8 mouse cellular contexts compared by ENCODE assay signal in the genomic region with DNA sequence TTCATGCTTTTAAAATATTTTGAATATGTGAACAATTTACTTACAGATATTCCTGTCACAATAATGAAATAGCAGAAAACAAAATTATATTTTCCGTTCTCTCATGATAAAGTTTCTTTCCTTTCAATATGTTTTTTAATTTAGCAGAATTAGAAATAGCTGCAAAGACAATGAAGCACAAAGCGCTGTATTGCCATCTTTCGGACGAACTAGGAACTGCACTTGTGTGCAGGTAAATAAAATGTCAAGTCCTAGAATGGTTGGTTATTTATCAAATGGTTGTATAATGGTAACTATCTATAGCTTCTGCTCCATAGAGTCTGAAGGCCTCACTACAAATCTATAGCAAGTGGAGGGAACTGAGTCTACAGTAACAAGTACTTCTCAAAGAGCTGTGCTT.
DNase-seq lines count a peak whose midpoint lies in the region; ATAC-seq and TF ChIP-seq lines count a peak whose summit lies in the region.

No protein-coding gene starts in this region.

- no peaks in the 10 kb centered on the region for H3K27me3 ChIP-seq in spleen, adult 2 months (ENCODE audit: control insufficient read depth, insufficient read depth, low read length)
- H3K27me3 ChIP-seq in limb, embryonic 14.5 days (ENCODE audit: control insufficient read depth, insufficient read depth, low read length), result no peaks in the 10 kb centered on the region; the same call in 1 of the 2 replicates

- H3K27ac ChIP-seq in spleen, adult 2 months (ENCODE audit: insufficient read depth, low read length), result no peak overlapping the region
- H3K27ac ChIP-seq in limb, embryonic 14.5 days (replicated peaks; ENCODE audit: low read depth, low read length), result no peak overlapping the region

- H3K4me1 ChIP-seq in spleen, adult 2 months (ENCODE audit: control insufficient read depth, insufficient read depth, insufficient read length), result no peaks in the 10 kb centered on the region
- H3K4me1 ChIP-seq in limb, embryonic 14.5 days (ENCODE audit: control insufficient read depth, insufficient read depth, low read length), result peaks cover 14% of the 10 kb centered on the region

- H3K9ac ChIP-seq in limb, embryonic 14.5 days (ENCODE audit: low read depth, low read length, severe bottlenecking), result no peak overlapping the region

- TF ChIP-seq POLR2A in spleen, adult 2 months (IDR thresholded peaks at IDR 0.05; ENCODE audit: low read depth, low read length), result no peak
- no peak for TF ChIP-seq POLR2A in limb, embryonic 14.5 days (IDR thresholded peaks at IDR 0.05; ENCODE audit: borderline replicate concordance, extremely low read depth, insufficient read depth, insufficient read length)

- H3K9me3 ChIP-seq in limb, embryonic 14.5 days (ENCODE audit: control insufficient read depth, low read length), result no peaks in the 10 kb centered on the region

- peak; percentile 43; the same call in 1 of the 2 replicates for ATAC-seq in cerebellum, adult (ENCODE audit: insufficient number of reproducible peaks, low FRiP score, low TSS enrichment)
- ATAC-seq in hematopoietic stem cell, adult 5-6 weeks (replicated peaks in 1 of 2; ENCODE audit: insufficient read depth in 1 of 2, low FRiP score in 2 of 2, low TSS enrichment in 1 of 2, low read depth in 1 of 2, poor library complexity in 2 of 2, severe bottlenecking in 2 of 2), result peak; percentile 53 to 69; a peak in 3 of 4 replicates
- ATAC-seq in limb, embryonic 14.5 days (ENCODE audit: low FRiP score, low read depth), result no peak

- DNase-seq in cerebellum, adult 11-12 months, result no peak
- DNase-seq in spleen, adult 2 months (ENCODE audit: low read depth in 1 of 2, low spot score in 2 of 2), result peak; percentile 36 to 42
- no peak for DNase-seq in spleen, adult 12 weeks (ENCODE audit: low spot score)
- peak; percentile 61 to 78 for DNase-seq in cerebellum, postnatal 36 days
- DNase-seq in limb, embryonic 14.5 days (ENCODE audit: low spot score), result peak; percentile 75
- DNase-seq in right cerebral cortex, postnatal 14 days, result peak; percentile 74

- H3K4me3 ChIP-seq in spleen, adult 2 months (ENCODE audit: extremely low read depth, insufficient read depth, insufficient read length), result no peak overlapping the region
- H3K4me3 ChIP-seq in limb, embryonic 14.5 days (replicated peaks; ENCODE audit: low read length), result no peak overlapping the region

- no peak overlapping the region for H3K4me2 ChIP-seq in limb, embryonic 14.5 days (replicated peaks; ENCODE audit: low read depth, low read length, severe bottlenecking)

- peak; percentile 27; the same call in 1 of the 2 replicates for TF ChIP-seq CTCF in spleen, adult 2 months (IDR thresholded peaks at IDR 0.05; ENCODE audit: extremely low read depth, insufficient read depth, insufficient read length, insufficient replicate concordance)

- 2% methylated on average over 4 of the region's 4 CpGs for WGBS in spleen, adult 2 months
- WGBS in limb, embryonic 14.5 days, result 5% methylated on average over 4 of the region's 4 CpGs

- H3K36me3 ChIP-seq in spleen, adult 2 months (ENCODE audit: control insufficient read depth, insufficient read depth, low read length), result no peaks in the 10 kb centered on the region
- H3K36me3 ChIP-seq in limb, embryonic 14.5 days (ENCODE audit: control insufficient read depth, insufficient read depth, low read length), result no peaks in the 10 kb centered on the region

Comparison
In these comparisons a context has a peak if more than half of its experiments do, and no peak if none do; other contexts are left out.
1. DNase-seq: peak in spleen, adult 2 months (2 of 2), cerebellum, postnatal 36 days (2 of 2), limb, embryonic 14.5 days (single experiment) and right cerebral cortex, postnatal 14 days (single experiment); none in cerebellum, adult 11-12 months (single experiment) and spleen, adult 12 weeks (single experiment).